Mouse (Mus musculus) gastrocnemius, postnatal 25 days (tissue): ENCODE measurements around the gene 4933430I17Rik. TPM values are rescaled to one million over a fixed set of nuclear protein-coding genes. Genes with fewer than 3 reads are reported as not detected.

Experiments used
- total RNA-seq, 2 experiments: library from RNA; stranded (reverse); gene quantifications; 1 replicate in 1 of 2; 2 replicates in 1 of 2; pipeline ENCODE4 v1.2.3; 2021

Gene 4933430I17Rik
- total RNA-seq, 2 experiments from 2014 or later = 0.20 TPM; not detected in 1

Other genes with a start within 250 kb of the 4933430I17Rik start
- gene Fkbp15, start 164.8 kb upstream of the 4933430I17Rik start, total RNA-seq = 10 to 100 TPM; 11.7 to 13.2 TPM
- 10 to 100 TPM; 10.8 to 12.3 TPM for gene Slc31a1, start 164.6 kb upstream of the 4933430I17Rik start, total RNA-seq
- gene Cdc26, start 116.7 kb upstream of the 4933430I17Rik start, total RNA-seq = 10 to 100 TPM; 40.4 to 43.7 TPM
- 10 to 100 TPM; 13.3 to 15.1 TPM for gene Prpf4, start 116.6 kb upstream of the 4933430I17Rik start, total RNA-seq
- not detected for gene Rnf183, start 90.1 kb upstream of the 4933430I17Rik start, total RNA-seq
- gene Wdr31, start 54.5 kb upstream of the 4933430I17Rik start, total RNA-seq = not detected
- gene Bspry, start 45.3 kb upstream of the 4933430I17Rik start, total RNA-seq = under 1 TPM; 0.15 to 0.16 TPM
- gene Hdhd3, start 21.9 kb upstream of the 4933430I17Rik start, total RNA-seq = 1 to 10 TPM; 1.7 to 2.2 TPM
- 10 to 100 TPM; 20.9 to 21.3 TPM for gene Alad, start 5.5 kb upstream of the 4933430I17Rik start, total RNA-seq
- gene Pole3, start 301 bp upstream of the 4933430I17Rik start, total RNA-seq = 10 to 100 TPM; 15.5 to 15.9 TPM
- 10 to 100 TPM; 10.5 to 11.2 TPM for gene Rgs3, start 34.5 kb downstream of the 4933430I17Rik start, total RNA-seq